Mouse (Mus musculus): Measurements from ENCODE around the gene Sardh. TPM values are rescaled to one million over a fixed set of nuclear protein-coding genes. Genes with fewer than 3 reads are reported as not detected.

Gene Sardh
- 2.5 and 3.1 TPM in 2 replicates for polyA plus RNA-seq (2016; fragmentation: Nextera tagmentation; extraction: Ambion mirVana)

DNA sequence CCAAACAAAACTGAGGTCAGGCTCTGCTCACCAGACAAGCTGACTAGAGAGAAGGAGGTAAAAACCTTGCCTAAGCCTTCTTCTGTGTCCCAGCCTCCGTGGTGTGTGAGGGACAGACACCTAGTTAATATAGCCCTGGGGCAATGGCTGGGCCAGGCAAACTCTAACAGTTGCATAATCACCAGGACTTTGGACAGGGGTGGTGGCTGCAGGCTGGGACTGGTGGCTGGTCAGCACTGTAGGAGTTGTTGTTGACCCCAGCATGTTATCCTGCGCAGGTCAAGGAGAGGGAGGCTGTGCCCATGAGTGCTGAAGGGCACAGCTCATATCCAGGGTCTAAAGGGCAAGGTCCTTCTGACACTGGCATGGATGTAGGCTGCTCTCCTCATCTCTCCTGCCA, at the start of gene Sardh:
Gene Sardh (minus strand): TSS at position 127 of the 400 bp plus-strand sequence.
- Histone ChIP-seq H3K27me3 (ENCODE audit: low read depth, poor library complexity, severe bottlenecking) (no peaks in the 10 kb centered on the region), H3K4me1 (peaks cover 15% of the 10 kb centered on the region; the same call in 1 of the 2 replicates), H3K4me3 (no peak within 1 kb of the TSS), H3K9me3 (replicated peaks) (no peaks in the 10 kb centered on the region), H3K27ac (0 out of 2 replicates have a peak within 1 kb of the TSS, but pooled peaks have one; percentile 0), H3K36me3 (no peaks in the 10 kb centered on the region)
- no peak for DNase-seq (ENCODE audit: low spot score)
- WGBS: 79% methylated on average over 2 of the region's 2 CpGs

- Histone ChIP-seq H3K27ac (no peak overlapping the region), H3K9me3 (replicated peaks) (no peaks in the 10 kb centered on the region), H3K27me3 (ENCODE audit: low read depth, poor library complexity, severe bottlenecking) (no peaks in the 10 kb centered on the region), H3K4me1 (peaks cover 24% of the 10 kb centered on the region), H3K4me3 (no peak overlapping the region), H3K36me3 (peaks cover 65% of the 10 kb centered on the region)
- 83% methylated on average over 9 of the region's 9 CpGs for WGBS
- DNase-seq (ENCODE audit: low spot score): no peak
Observed at GRCm38 (mm10) chr2:27296656-27297406, 48.7 kb upstream of the Sardh start.

DNA sequence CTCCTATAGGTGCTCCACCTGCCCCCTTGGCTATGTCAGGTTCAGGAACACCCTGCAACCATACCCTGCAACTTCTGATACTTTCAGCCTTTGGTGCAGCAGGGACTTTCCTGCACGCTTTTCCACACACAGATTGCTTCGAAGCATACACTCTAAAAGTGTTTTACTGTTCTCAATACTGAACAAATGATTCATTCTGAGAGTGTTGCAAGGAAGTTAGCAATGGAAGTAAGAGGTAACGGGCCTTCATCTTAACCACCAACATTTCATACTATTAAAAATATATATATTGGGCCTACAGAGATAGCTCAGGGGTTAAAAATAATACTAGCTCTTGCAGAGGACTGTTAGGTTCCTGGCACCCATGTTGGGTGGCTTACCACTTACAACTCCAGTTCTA, 46.6 kb upstream of the Sardh start:
- 97% methylated on average over 3 of the region's 3 CpGs for WGBS
- peaks cover 13% of the 10 kb centered on the region for H3K4me1 ChIP-seq
- no peaks in the 10 kb centered on the region for H3K9me3 ChIP-seq (replicated peaks)
- H3K27ac ChIP-seq: no peak overlapping the region
- no peak overlapping the region for H3K4me3 ChIP-seq
- no peak for DNase-seq (ENCODE audit: low spot score)
- H3K27me3 ChIP-seq (ENCODE audit: low read depth, poor library complexity, severe bottlenecking): no peaks in the 10 kb centered on the region
- peaks cover 78% of the 10 kb centered on the region for H3K36me3 ChIP-seq

DNA sequence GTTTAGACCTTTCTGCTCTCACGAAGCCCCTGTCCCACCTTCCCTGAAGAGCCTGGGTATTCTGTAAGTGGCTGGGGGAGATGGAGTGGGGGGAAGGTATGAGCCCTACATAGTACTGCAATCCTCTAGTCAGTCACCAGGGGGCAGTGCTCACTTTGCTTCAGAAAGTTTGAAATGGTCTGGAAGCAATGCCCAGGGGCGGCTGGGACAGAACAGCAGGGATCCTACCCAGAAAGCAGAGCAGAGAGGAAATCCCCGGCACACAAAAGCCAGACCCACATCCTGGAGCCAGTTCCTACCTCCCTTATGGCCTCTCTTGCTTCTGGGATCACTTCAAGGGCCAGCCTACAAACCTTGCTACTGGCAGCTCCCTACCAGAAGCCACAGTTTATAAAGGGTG, 40.9 kb upstream of the Sardh start:
- Histone ChIP-seq H3K4me3 (0 out of 2 replicates have a peak overlapping the region, but pooled peaks have one; percentile 14), H3K9me3 (replicated peaks) (no peaks in the 10 kb centered on the region), H3K36me3 (peaks cover 81% of the 10 kb centered on the region), H3K27ac (peak overlapping the region; percentile 73), H3K4me1 (peaks cover 11% of the 10 kb centered on the region), H3K27me3 (ENCODE audit: low read depth, poor library complexity, severe bottlenecking) (no peaks in the 10 kb centered on the region)
- WGBS: 18% methylated on average over 3 of the region's 3 CpGs
- peak; percentile 90 for DNase-seq (ENCODE audit: low spot score)

DNA sequence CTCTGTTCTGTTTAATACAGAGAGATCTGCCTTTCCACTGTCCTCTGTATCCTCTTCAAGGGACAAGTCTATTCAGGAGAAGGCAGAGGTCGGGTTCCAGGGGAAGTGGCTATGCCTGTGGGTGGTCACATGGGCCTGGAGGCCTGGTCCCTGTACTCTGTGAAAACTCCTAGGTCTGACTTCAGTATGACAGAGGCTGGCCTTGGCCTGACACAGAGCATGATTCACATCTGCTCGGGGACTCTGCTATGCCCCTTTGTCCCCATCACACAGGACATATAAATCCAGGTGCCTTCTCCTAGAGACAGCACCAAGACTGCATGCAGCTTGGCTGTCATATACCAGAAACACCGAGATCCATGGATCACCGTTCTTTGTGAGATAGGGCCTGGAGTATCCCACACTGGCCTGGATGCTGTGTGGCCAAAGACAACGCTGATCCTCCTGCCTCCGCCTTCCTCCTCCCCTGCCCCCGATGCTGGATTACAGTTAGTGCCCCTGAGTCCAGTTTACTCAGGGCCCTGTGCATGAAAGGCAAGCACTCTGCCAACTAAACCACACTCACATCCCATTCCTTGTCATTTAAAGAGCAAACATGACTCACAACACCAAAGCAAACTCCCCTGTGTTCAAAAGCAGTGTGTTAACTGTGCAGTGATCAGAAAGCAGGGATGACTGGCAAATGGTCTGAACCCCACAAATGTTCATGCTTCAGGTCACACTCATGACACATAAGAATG, 39.0 kb upstream of the Sardh start:
- Histone ChIP-seq H3K27me3 (ENCODE audit: low read depth, poor library complexity, severe bottlenecking) (no peaks in the 10 kb centered on the region), H3K4me1 (peaks cover 11% of the 10 kb centered on the region), H3K9me3 (replicated peaks) (no peaks in the 10 kb centered on the region), H3K27ac (no peak overlapping the region), H3K36me3 (peaks cover 86% of the 10 kb centered on the region), H3K4me3 (no peak overlapping the region)
- WGBS: 84% methylated on average over 7 of the region's 7 CpGs
- no peak for DNase-seq (ENCODE audit: low spot score)

GRCm38 (mm10) chr2:27284441-27284840, 36.3 kb upstream of the Sardh start:
- Histone ChIP-seq H3K27ac (no peak overlapping the region), H3K4me3 (no peak overlapping the region), H3K9me3 (replicated peaks) (no peaks in the 10 kb centered on the region), H3K27me3 (ENCODE audit: low read depth, poor library complexity, severe bottlenecking) (no peaks in the 10 kb centered on the region), H3K4me1 (peaks cover 8% of the 10 kb centered on the region), H3K36me3 (peaks cover 76% of the 10 kb centered on the region)
- no peak for DNase-seq (ENCODE audit: low spot score)
- WGBS: 70% methylated on average over 7 of the region's 7 CpGs

DNA sequence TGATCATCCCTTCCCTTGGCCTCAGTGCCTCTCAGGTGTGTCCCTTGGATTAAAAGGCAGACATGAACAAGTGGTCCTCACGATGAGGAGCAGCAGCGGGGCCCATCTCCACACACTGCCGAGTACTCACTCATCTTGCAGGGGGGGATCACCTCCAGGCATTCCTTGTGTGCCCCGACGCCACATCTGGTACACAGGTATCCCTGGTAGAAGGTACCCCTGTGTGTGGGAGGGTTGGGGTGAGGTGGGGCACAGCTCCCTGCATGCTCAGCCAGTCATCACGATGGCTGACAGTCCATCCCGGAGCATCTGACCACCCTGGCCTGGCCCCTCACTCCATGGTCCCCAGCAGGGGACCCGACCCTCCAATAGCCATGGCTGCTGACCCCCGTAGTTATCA, 33.6 kb upstream of the Sardh start:
- H3K36me3 ChIP-seq: peaks cover 86% of the 10 kb centered on the region
- 93% methylated on average over 9 of the region's 9 CpGs for WGBS
- no peak for DNase-seq (ENCODE audit: low spot score)
- no peaks in the 10 kb centered on the region for H3K9me3 ChIP-seq (replicated peaks)
- H3K4me3 ChIP-seq: no peak overlapping the region
- no peaks in the 10 kb centered on the region for H3K27me3 ChIP-seq (ENCODE audit: low read depth, poor library complexity, severe bottlenecking)
- H3K27ac ChIP-seq: no peak overlapping the region
- H3K4me1 ChIP-seq: no peaks in the 10 kb centered on the region

DNA sequence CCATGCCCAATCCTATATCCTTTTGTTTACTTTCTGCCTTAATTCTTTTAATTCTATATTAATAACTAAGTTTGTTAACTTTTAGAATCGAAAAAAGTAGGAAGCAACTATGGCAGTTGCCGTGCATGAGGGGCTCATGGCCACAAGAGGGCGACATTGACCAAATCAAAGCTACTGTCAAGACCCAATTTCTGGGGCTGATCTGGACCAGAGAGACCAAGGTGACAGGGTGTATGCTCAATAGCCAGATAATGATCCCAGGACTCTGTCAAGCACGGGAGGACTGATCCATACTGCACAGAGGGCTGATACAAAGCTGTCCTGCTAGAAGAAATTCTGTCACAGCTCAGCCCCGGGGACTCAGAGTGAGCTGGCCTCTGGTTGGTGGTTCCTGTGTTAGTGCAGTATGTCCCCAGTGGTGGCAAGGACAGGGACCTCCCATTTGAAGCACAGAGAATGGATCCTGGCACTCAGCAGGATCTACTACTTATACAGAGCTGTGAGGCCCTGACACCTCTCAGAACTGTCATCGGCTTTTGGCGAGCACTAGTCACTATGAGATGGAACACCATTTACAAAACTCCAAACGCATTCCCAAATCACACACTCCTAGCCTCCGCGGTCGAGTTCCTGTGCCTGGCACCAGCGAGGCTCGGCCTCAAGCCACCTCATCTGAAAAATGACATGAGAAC, 32.9 kb upstream of the Sardh start:
- H3K36me3 ChIP-seq: peaks cover 86% of the 10 kb centered on the region
- no peak overlapping the region for H3K27ac ChIP-seq
- 73% methylated on average over 13 of the region's 13 CpGs for WGBS
- H3K4me3 ChIP-seq: no peak overlapping the region
- no peaks in the 10 kb centered on the region for H3K27me3 ChIP-seq (ENCODE audit: low read depth, poor library complexity, severe bottlenecking)
- peak; percentile 85 for DNase-seq (ENCODE audit: low spot score)
- no peaks in the 10 kb centered on the region for H3K9me3 ChIP-seq (replicated peaks)
- H3K4me1 ChIP-seq: no peaks in the 10 kb centered on the region

GRCm38 (mm10) chr2:27278859-27279258, 30.7 kb upstream of the Sardh start:
- DNase-seq (ENCODE audit: low spot score): no peak
- Histone ChIP-seq H3K36me3 (peaks cover 86% of the 10 kb centered on the region), H3K27ac (no peak overlapping the region), H3K9me3 (replicated peaks) (no peaks in the 10 kb centered on the region), H3K27me3 (ENCODE audit: low read depth, poor library complexity, severe bottlenecking) (no peaks in the 10 kb centered on the region), H3K4me1 (no peaks in the 10 kb centered on the region), H3K4me3 (no peak overlapping the region)
- WGBS: 95% methylated on average over 7 of the region's 7 CpGs

DNA sequence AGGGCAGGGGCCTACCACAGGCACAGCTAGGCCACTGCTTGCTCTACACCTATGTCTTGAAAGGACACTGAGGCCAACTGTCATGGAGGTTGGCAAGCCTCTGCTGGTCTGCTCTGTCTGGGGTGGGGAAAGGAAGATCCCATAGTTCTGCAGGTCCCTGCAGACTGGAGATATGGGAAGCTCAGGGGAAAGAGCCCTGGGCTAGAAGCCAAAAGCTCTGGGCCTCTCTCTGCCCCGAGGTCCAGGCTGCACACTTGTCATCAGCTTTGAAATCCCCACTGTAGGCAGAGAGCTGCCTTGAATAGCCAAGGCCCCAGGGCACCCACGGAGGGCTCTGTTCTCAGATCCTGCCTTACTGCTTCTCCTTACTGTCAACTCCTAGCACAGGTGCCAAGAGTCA, 20.2 kb upstream of the Sardh start:
- no peak for DNase-seq (ENCODE audit: low spot score)
- H3K36me3 ChIP-seq: peaks cover 92% of the 10 kb centered on the region
- no peak overlapping the region for H3K4me3 ChIP-seq
- H3K27me3 ChIP-seq (ENCODE audit: low read depth, poor library complexity, severe bottlenecking): no peaks in the 10 kb centered on the region
- no peaks in the 10 kb centered on the region for H3K9me3 ChIP-seq (replicated peaks)
- 90% methylated on average over 2 of the region's 2 CpGs for WGBS
- no peaks in the 10 kb centered on the region for H3K4me1 ChIP-seq
- no peak overlapping the region for H3K27ac ChIP-seq

DNA sequence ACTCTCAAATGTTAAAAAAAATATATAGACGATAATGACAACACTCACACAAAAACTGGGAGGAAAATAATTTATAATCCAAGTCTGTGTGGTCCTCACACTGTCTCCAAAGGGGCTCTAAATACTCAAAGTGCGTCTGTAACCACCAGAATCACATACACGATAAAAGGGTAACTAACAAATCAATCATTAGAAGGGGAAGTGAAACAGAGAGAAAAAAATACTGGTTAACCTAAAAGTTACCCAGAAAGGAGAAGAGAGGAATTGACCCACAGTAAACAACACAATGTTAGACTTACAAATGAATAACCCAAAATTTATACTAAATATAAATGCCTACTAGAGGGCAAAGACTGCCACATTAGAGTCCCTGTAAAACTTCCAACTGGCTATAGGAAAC, 17.7 kb upstream of the Sardh start:
- H3K27me3 ChIP-seq (ENCODE audit: low read depth, poor library complexity, severe bottlenecking): no peaks in the 10 kb centered on the region
- no peak for DNase-seq (ENCODE audit: low spot score)
- no peaks in the 10 kb centered on the region for H3K4me1 ChIP-seq
- H3K9me3 ChIP-seq (replicated peaks): no peaks in the 10 kb centered on the region
- no peak overlapping the region for H3K4me3 ChIP-seq
- H3K27ac ChIP-seq: no peak overlapping the region
- 87% methylated on average over 3 of the region's 3 CpGs for WGBS
- H3K36me3 ChIP-seq: peaks cover 86% of the 10 kb centered on the region

- 87% methylated on average over 4 of the region's 4 CpGs for WGBS
- H3K4me3 ChIP-seq: no peak overlapping the region
Observed at GRCm38 (mm10) chr2:27262984-27263383, 14.8 kb upstream of the Sardh start.

DNA sequence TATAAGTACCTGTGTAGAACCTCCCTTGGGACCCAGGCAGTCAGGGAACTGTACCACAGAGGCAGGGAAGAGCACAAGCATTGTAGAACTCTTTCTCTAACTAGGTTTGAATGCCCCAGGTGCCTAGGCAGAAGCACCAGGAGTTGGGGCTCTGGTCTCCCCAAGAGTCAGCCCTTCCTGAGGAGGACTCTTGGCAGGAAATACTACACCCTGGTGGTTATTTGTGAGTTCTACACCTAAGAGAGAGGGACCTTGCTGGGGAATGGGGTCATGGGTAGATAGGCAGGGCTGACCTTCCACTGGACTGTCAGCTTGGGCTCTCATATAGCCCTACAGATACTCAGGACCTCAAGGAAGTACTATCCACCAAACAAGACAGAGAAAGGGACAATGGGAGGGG, 3.3 kb upstream of the Sardh start:
- Histone ChIP-seq H3K36me3 (no peaks in the 10 kb centered on the region), H3K27ac (no peak overlapping the region), H3K27me3 (ENCODE audit: low read depth, poor library complexity, severe bottlenecking) (no peaks in the 10 kb centered on the region), H3K4me1 (peaks cover 19% of the 10 kb centered on the region), H3K4me3 (no peak overlapping the region), H3K9me3 (replicated peaks) (no peaks in the 10 kb centered on the region)
- DNase-seq (ENCODE audit: low spot score): no peak

More at GRCm38 (mm10) chr2:27262984-27263383, 14.8 kb upstream of the Sardh start:
- peaks cover 58% of the 10 kb centered on the region for H3K36me3 ChIP-seq
- no peak overlapping the region for H3K27ac ChIP-seq
- no peak for DNase-seq (ENCODE audit: low spot score)
- no peaks in the 10 kb centered on the region for H3K27me3 ChIP-seq (ENCODE audit: low read depth, poor library complexity, severe bottlenecking)
- H3K9me3 ChIP-seq (replicated peaks): no peaks in the 10 kb centered on the region
- no peaks in the 10 kb centered on the region for H3K4me1 ChIP-seq

Measured in limb, embryonic 10.5 days (tissue).